Mouse (Mus musculus) duodenum, adult 2 months (tissue): ENCODE results near the gene Gm10377. TPM values are rescaled to one million over a fixed set of nuclear protein-coding genes. Genes with fewer than 3 reads are reported as not detected.

ENCODE experiments used
- polyA plus RNA-seq: library from polyadenylated mRNA; depleted of rRNA; stranded (reverse); fragments of >200 nt; gene quantifications from 2 replicates; pipeline ENCODE4 v1.2.3, GENCODE M21; 2012; ENCODE audit warnings: low replicate concordance; rRNA removed

Gene Gm10377
- polyA plus RNA-seq, result not detected in 2 replicates

DNA sequence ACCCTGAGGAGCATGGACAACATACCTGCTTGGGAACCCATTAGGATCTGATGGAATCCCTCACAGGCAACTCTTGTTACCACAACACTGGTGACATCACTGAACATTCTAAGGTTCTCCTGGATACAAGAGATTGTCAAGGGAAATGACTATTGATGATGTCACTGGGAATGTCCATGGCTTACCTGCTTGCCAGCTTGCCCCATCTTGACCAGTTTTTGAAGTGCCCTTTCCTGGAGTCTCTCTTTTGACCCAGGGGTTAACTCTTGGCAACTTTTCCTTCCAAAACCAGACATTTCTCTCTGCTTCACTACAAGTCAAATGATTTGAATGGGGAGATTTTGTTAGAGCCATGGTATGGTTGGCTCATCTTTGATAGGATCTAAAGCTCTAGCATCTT, at the start of gene Gm10377:
Gene Gm10377 (minus strand): TSS at position 101 of the 400 bp plus-strand sequence.

DNA sequence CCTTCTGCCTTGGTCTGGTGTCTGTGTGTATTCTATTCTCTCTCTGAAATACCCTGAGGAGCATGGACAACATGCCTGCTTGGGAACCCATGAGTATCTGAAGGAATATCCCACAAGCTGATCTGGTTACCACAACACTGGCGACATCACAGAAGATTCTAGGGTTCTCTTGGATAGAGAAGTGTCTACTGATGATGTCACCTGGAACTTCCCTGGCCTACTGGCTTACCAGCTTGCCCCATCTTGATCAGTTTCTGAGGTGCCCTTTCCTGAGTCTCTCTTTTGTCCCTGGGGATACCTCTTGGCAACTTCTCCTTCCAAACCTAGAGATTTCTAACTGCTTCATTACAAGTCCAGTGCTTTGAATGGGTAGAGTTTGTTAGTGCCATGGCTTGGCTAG, 29.1 kb downstream of the Gm10377 start, which contains the start of gene Gm3015:
Gene Gm3015 (minus strand): TSS at position 101 of the 400 bp plus-strand sequence.

Other genes starting within 250 kb of the Gm10377 start
- not detected in 2 replicates for gene Gm17124, start 198.1 kb downstream of the Gm10377 start, polyA plus RNA-seq
- gene Gm3633, start 156.1 kb downstream of the Gm10377 start, polyA plus RNA-seq, result not detected in 2 replicates
- gene Gm10378, start 142.0 kb downstream of the Gm10377 start, polyA plus RNA-seq, result not detected in 2 replicates
- gene Gm3015, start 29.2 kb downstream of the Gm10377 start, polyA plus RNA-seq, result not detected in 2 replicates
- not detected in 2 replicates for gene Gm21977, start 55.5 kb upstream of the Gm10377 start, polyA plus RNA-seq
- gene Gm8082, start 195.6 kb upstream of the Gm10377 start, polyA plus RNA-seq, result not detected in 2 replicates
- gene Gm10376, start 217.6 kb upstream of the Gm10377 start, polyA plus RNA-seq, result not detected in 2 replicates